Mouse (Mus musculus): ENCODE measurements around the gene Nck2. TPM values are rescaled to one million over a fixed set of nuclear protein-coding genes. Genes with fewer than 3 reads are reported as not detected.

Gene Nck2
- total and polyA plus RNA-seq, 2 experiments from 2014 or later, result 30.2 to 54.9 TPM

- 91% methylated on average over 3 of the region's 3 CpGs for WGBS
- H3K9ac ChIP-seq (replicated peaks; ENCODE audit: low read length, poor library complexity, severe bottlenecking), result no peak overlapping the region
- H3K27ac ChIP-seq (ENCODE audit: low read depth, low read length), result no peak overlapping the region
- no peaks in the 10 kb centered on the region for H3K9me3 ChIP-seq (ENCODE audit: low read length)
- no peaks in the 10 kb centered on the region for H3K36me3 ChIP-seq (ENCODE audit: insufficient read depth, low read length)
- ATAC-seq (ENCODE audit: low FRiP score) (no peak), DNase-seq (ENCODE audit: low spot score) (no peak)
- no peaks in the 10 kb centered on the region for H3K4me1 ChIP-seq (ENCODE audit: insufficient read depth, low read length)
- no peak overlapping the region for H3K4me2 ChIP-seq (ENCODE audit: low read depth, low read length, poor library complexity, severe bottlenecking)
- no peaks in the 10 kb centered on the region for H3K27me3 ChIP-seq (ENCODE audit: insufficient read depth, low read length)
- TF ChIP-seq CTCF (IDR thresholded peaks at IDR 0.05), result no peak
- no peak overlapping the region for H3K4me3 ChIP-seq (ENCODE audit: low read depth, low read length)
These were observed 48.5 kb downstream of the Nck2 start for GRCm38 (mm10) chr1:43492803-43493437.

- no peak for TF ChIP-seq CTCF (IDR thresholded peaks at IDR 0.05)
- no peaks in the 10 kb centered on the region for H3K4me1 ChIP-seq (ENCODE audit: insufficient read depth, low read length)
- ATAC-seq (ENCODE audit: low FRiP score), result no peak
- H3K4me3 ChIP-seq (ENCODE audit: low read depth, low read length), result no peak overlapping the region
- no peaks in the 10 kb centered on the region for H3K27me3 ChIP-seq (ENCODE audit: insufficient read depth, low read length)
- no peak for DNase-seq (ENCODE audit: low spot score)
- no peak overlapping the region for H3K9ac ChIP-seq (replicated peaks; ENCODE audit: low read length, poor library complexity, severe bottlenecking)
- no peaks in the 10 kb centered on the region for H3K9me3 ChIP-seq (ENCODE audit: low read length)
- no peaks in the 10 kb centered on the region for H3K36me3 ChIP-seq (ENCODE audit: insufficient read depth, low read length)
- H3K4me2 ChIP-seq (ENCODE audit: low read depth, low read length, poor library complexity, severe bottlenecking), result no peak overlapping the region
- no peak overlapping the region for H3K27ac ChIP-seq (ENCODE audit: low read depth, low read length)
- WGBS, result 86% methylated on average over 4 of the region's 4 CpGs
These were observed 51.7 kb downstream of the Nck2 start for GRCm38 (mm10) chr1:43496051-43496450.

GRCm38 (mm10) chr1:43496993-43497392 lies 52.6 kb downstream of the Nck2 start:
- H3K4me2 ChIP-seq (ENCODE audit: low read depth, low read length, poor library complexity, severe bottlenecking), result no peak overlapping the region
- no peaks in the 10 kb centered on the region for H3K36me3 ChIP-seq (ENCODE audit: insufficient read depth, low read length)
- TF ChIP-seq CTCF (IDR thresholded peaks at IDR 0.05), result no peak
- no peaks in the 10 kb centered on the region for H3K9me3 ChIP-seq (ENCODE audit: low read length)
- no peaks in the 10 kb centered on the region for H3K27me3 ChIP-seq (ENCODE audit: insufficient read depth, low read length)
- ATAC-seq (ENCODE audit: low FRiP score) (no peak), DNase-seq (ENCODE audit: low spot score) (no peak)
- no peaks in the 10 kb centered on the region for H3K4me1 ChIP-seq (ENCODE audit: insufficient read depth, low read length)
- WGBS, result 96% methylated on average over 3 of the region's 3 CpGs
- H3K27ac ChIP-seq (ENCODE audit: low read depth, low read length), result no peak overlapping the region
- H3K4me3 ChIP-seq (ENCODE audit: low read depth, low read length), result no peak overlapping the region
- H3K9ac ChIP-seq (replicated peaks; ENCODE audit: low read length, poor library complexity, severe bottlenecking), result no peak overlapping the region

GRCm38 (mm10) chr1:43497951-43498350 lies 53.6 kb downstream of the Nck2 start:
- ATAC-seq (ENCODE audit: low FRiP score) (no peak), DNase-seq (ENCODE audit: low spot score) (no peak)
- H3K4me1 ChIP-seq (ENCODE audit: insufficient read depth, low read length), result 0 out of 2 replicates have a peak, but pooled peaks cover 3% of the 10 kb centered on the region
- no peaks in the 10 kb centered on the region for H3K9me3 ChIP-seq (ENCODE audit: low read length)
- no peak overlapping the region for H3K4me2 ChIP-seq (ENCODE audit: low read depth, low read length, poor library complexity, severe bottlenecking)
- no peaks in the 10 kb centered on the region for H3K36me3 ChIP-seq (ENCODE audit: insufficient read depth, low read length)
- H3K27me3 ChIP-seq (ENCODE audit: insufficient read depth, low read length), result no peaks in the 10 kb centered on the region
- 59% methylated on average over 6 of the region's 6 CpGs for WGBS
- no peak overlapping the region for H3K4me3 ChIP-seq (ENCODE audit: low read depth, low read length)
- TF ChIP-seq CTCF (IDR thresholded peaks at IDR 0.05), result no peak
- H3K27ac ChIP-seq (ENCODE audit: low read depth, low read length), result no peak overlapping the region
- no peak overlapping the region for H3K9ac ChIP-seq (replicated peaks; ENCODE audit: low read length, poor library complexity, severe bottlenecking)

GRCm38 (mm10) chr1:43500121-43500520 lies 55.7 kb downstream of the Nck2 start:
- no peaks in the 10 kb centered on the region for H3K27me3 ChIP-seq (ENCODE audit: insufficient read depth, low read length)
- H3K9me3 ChIP-seq (ENCODE audit: low read length), result no peaks in the 10 kb centered on the region
- H3K27ac ChIP-seq (ENCODE audit: low read depth, low read length), result no peak overlapping the region
- H3K4me3 ChIP-seq (ENCODE audit: low read depth, low read length), result no peak overlapping the region
- TF ChIP-seq CTCF (IDR thresholded peaks at IDR 0.05), result no peak
- H3K36me3 ChIP-seq (ENCODE audit: insufficient read depth, low read length), result no peaks in the 10 kb centered on the region
- no peak overlapping the region for H3K4me2 ChIP-seq (ENCODE audit: low read depth, low read length, poor library complexity, severe bottlenecking)
- no peak overlapping the region for H3K9ac ChIP-seq (replicated peaks; ENCODE audit: low read length, poor library complexity, severe bottlenecking)
- H3K4me1 ChIP-seq (ENCODE audit: insufficient read depth, low read length), result 0 out of 2 replicates have a peak, but pooled peaks cover 3% of the 10 kb centered on the region
- ATAC-seq (ENCODE audit: low FRiP score) (no peak), DNase-seq (ENCODE audit: low spot score) (no peak)
- WGBS, result 89% methylated on average over 5 of the region's 5 CpGs

GRCm38 (mm10) chr1:43501143-43501919 lies 57.0 kb downstream of the Nck2 start:
- no peak overlapping the region for H3K27ac ChIP-seq (ENCODE audit: low read depth, low read length)
- H3K9ac ChIP-seq (replicated peaks; ENCODE audit: low read length, poor library complexity, severe bottlenecking), result no peak overlapping the region
- 0 out of 2 replicates have a peak, but pooled peaks cover 3% of the 10 kb centered on the region for H3K4me1 ChIP-seq (ENCODE audit: insufficient read depth, low read length)
- no peaks in the 10 kb centered on the region for H3K36me3 ChIP-seq (ENCODE audit: insufficient read depth, low read length)
- ATAC-seq (ENCODE audit: low FRiP score) (no peak), DNase-seq (ENCODE audit: low spot score) (no peak)
- H3K27me3 ChIP-seq (ENCODE audit: insufficient read depth, low read length), result no peaks in the 10 kb centered on the region
- WGBS, result 89% methylated on average over 6 of the region's 6 CpGs
- H3K4me2 ChIP-seq (ENCODE audit: low read depth, low read length, poor library complexity, severe bottlenecking), result no peak overlapping the region
- TF ChIP-seq CTCF (IDR thresholded peaks at IDR 0.05), result no peak
- H3K9me3 ChIP-seq (ENCODE audit: low read length), result no peaks in the 10 kb centered on the region
- H3K4me3 ChIP-seq (ENCODE audit: low read depth, low read length), result no peak overlapping the region
